Mouse (Mus musculus) megakaryocyte, embryonic 14.5 days (primary cell): ENCODE measurements around the gene Hsf5.

Source experiments
- FLI1 ChIP-seq: IDR thresholded peaks from 2 replicates; pipeline ENCODE4 v1.6.1; 2012; ENCODE audit warnings: low read length, inconsistent platforms, mixed read lengths
- GATA1 ChIP-seq: IDR thresholded peaks from 3 replicates; pipeline ENCODE4 v1.6.1; 2012; ENCODE audit warnings: mixed read lengths, low read length, inconsistent platforms, borderline replicate concordance

- TF ChIP-seq GATA1 (no peak), FLI1 (no peak)
Measured at GRCm38 (mm10) chr11:87665658-87666057, 48.7 kb downstream of the Hsf5 start.
